Mouse (Mus musculus) adrenal gland, adult 8-10 months (tissue): ENCODE measurements at regions not wholly inside any gene's neighbourhood (a gene's known extent, or its start where the extent isn't known, plus 50 kb on each side); places are given as distances from the start of the nearest gene placed in this dataset.

Experiments
- DNase-seq: peaks from one replicate; pipeline ENCODE4 v3.0.0; 2022

- DNase-seq: no peak
These were observed 58.6 kb upstream of the Gdf10 start for GRCm38 (mm10) chr14:33864796-33865195.

GRCm38 (mm10) chr14:33865746-33866145 lies 57.6 kb upstream of the Gdf10 start:
- no peak for DNase-seq

GRCm38 (mm10) chr14:33867674-33868073 lies 55.7 kb upstream of the Gdf10 start:
- no peak for DNase-seq
